Comparison of ENCODE assay signal across 8 mouse cellular contexts in the genomic region with DNA sequence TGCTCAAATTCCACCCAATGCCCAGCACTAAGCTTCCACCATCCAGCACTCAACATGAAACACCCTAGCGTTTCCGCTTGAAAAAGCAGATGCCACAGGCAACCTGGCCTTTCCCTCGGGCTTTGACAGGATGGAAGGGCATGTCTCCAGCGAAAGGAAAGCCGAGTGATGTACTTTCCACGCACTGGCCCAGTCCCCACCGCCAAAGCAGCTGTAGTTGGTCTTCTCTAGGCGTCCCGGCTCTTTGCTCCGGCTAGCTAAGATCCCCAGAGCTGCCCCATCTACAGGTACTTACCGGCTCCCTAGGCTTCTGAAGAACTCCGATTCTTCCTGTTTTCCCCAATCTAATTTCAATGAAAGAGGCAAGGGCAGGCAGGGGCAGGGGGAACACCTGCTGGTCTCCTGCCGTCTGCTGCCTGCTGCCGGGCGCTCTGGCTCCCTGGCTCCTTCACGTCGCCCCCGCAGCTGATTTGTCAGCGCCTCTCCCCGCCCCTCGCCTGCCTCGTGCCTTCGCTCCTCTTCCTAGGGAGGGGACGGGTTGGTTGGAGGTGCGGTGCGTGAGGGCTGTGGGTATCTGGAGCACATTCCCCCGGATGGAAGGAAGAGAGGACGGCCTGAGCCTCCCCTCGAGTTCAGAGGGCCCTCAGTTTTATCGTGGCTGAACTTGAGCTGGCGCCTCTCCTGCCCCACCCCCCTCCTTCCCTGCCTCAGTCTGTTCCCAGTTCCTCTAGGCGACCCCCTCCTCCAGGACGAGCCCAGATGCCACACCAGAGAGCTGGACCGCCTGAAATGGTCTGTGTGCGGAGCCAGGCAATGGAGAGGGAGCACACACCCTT. TPM values are rescaled to one million over a fixed set of nuclear protein-coding genes. Genes with fewer than 3 reads are reported as not detected.
DNase-seq lines count a peak whose midpoint lies in the region; ATAC-seq and TF ChIP-seq lines count a peak whose summit lies in the region.

No protein-coding gene starts in this region.

- DNase-seq in gastrocnemius, postnatal 14 days, result peak; percentile 23
- no peak for DNase-seq in gastrocnemius, adult 18-20 months (ENCODE audit: low spot score)
- peak; percentile 70 for DNase-seq in cerebellum, adult 9-10 months
- DNase-seq in forebrain, postnatal 0 days, result peak; percentile 85
- peak; percentile 18 for DNase-seq in kidney, adult 18-20 months
- peak; percentile 82 to 88 for DNase-seq in left cerebral cortex, postnatal 36 days (ENCODE audit: low spot score in 2 of 2)
- DNase-seq in midbrain, embryonic 11.5 days (ENCODE audit: low spot score, missing footprints), result peak; percentile 96
- DNase-seq in spleen, postnatal 4 days (ENCODE audit: low spot score in 2 of 2), result peak; percentile 82 to 89

- intact Hi-C loops in gastrocnemius, postnatal 14 days (cut with DNase I; ENCODE audit: low total_unique reads), result no loop called here
- intact Hi-C loops in left cerebral cortex, postnatal 36 days (cut with DNase I), result loop anchor here (5.0 kb wide), 1 partner anchor 141 kb away; no protein-coding TSS in a partner anchor

- peak overlapping the region; percentile 83 for H3K9ac ChIP-seq in forebrain, postnatal 0 days
- peak overlapping the region; percentile 70 for H3K9ac ChIP-seq in midbrain, embryonic 11.5 days (ENCODE audit: low read length)

- H3K27ac ChIP-seq in forebrain, postnatal 0 days (ENCODE audit: low read depth, low read length), result peak overlapping the region; percentile 94
- peak overlapping the region; percentile 54 for H3K27ac ChIP-seq in midbrain, embryonic 11.5 days (ENCODE audit: low read depth, low read length)

- TF ChIP-seq CTCF in forebrain, postnatal 0 days (IDR thresholded peaks at IDR 0.05; ENCODE audit: low read depth), result no peak; the same call in 1 of the 2 replicates

- H3K36me3 ChIP-seq in forebrain, postnatal 0 days (ENCODE audit: insufficient read depth), result no peaks in the 10 kb centered on the region
- H3K36me3 ChIP-seq in midbrain, embryonic 11.5 days (ENCODE audit: control insufficient read depth, insufficient read depth, low read length), result no peaks in the 10 kb centered on the region

- H3K9me3 ChIP-seq in forebrain, postnatal 0 days (ENCODE audit: low read length), result no peaks in the 10 kb centered on the region
- no peaks in the 10 kb centered on the region for H3K9me3 ChIP-seq in midbrain, embryonic 11.5 days (ENCODE audit: control insufficient read depth, low read length)

- ATAC-seq in forebrain, postnatal 0 days, result peak; percentile 92
- peak; percentile 92 for ATAC-seq in midbrain, embryonic 11.5 days (ENCODE audit: low FRiP score)

- whole genome bisulfite sequencing in forebrain, postnatal 0 days, result under 1% methylated on average over 35 of the region's 35 CpGs
- WGBS in midbrain, embryonic 11.5 days, result under 1% methylated on average over 34 of the region's 35 CpGs

- H3K4me3 ChIP-seq in forebrain, postnatal 0 days (ENCODE audit: low read depth, low read length), result peak overlapping the region; percentile 55
- H3K4me3 ChIP-seq in midbrain, embryonic 11.5 days (ENCODE audit: low read depth, low read length), result peak overlapping the region; percentile 43

- peaks cover 7% of the 10 kb centered on the region; the same call in 1 of the 2 replicates for H3K4me1 ChIP-seq in forebrain, postnatal 0 days (ENCODE audit: insufficient read depth)
- H3K4me1 ChIP-seq in midbrain, embryonic 11.5 days (ENCODE audit: control insufficient read depth, insufficient read depth, low read length), result no peaks in the 10 kb centered on the region

- H3K27me3 ChIP-seq in forebrain, postnatal 0 days (ENCODE audit: insufficient read depth, low read length), result no peaks in the 10 kb centered on the region
- H3K27me3 ChIP-seq in midbrain, embryonic 11.5 days (ENCODE audit: control insufficient read depth, insufficient read depth, low read length), result no peaks in the 10 kb centered on the region

- peak overlapping the region; percentile 95 for H3K4me2 ChIP-seq in forebrain, postnatal 0 days (ENCODE audit: low read depth)
- peak overlapping the region; percentile 86 for H3K4me2 ChIP-seq in midbrain, embryonic 11.5 days

RNA-seq across cellular contexts. Expression of a gene that starts 1.0 kb away (rescaled TPM):
- 1 to 10 TPM; 3.5 to 4.2 TPM for total RNA-seq in gastrocnemius, postnatal 14 days (2021)
- 1 to 10 TPM; 1.3 to 1.5 TPM for total RNA-seq in gastrocnemius, adult 18-20 months (2021)
- 244 and 300 TPM in 2 replicates for total RNA-seq in forebrain, postnatal 0 days (2014; rRNA removed)
- 409 and 490 TPM in 2 replicates for polyA plus RNA-seq in forebrain, postnatal 0 days (2015; fragmentation: Nextera tagmentation; extraction: Ambion mirVana)
- 100 to 1,000 TPM; 362 to 381 TPM for total RNA-seq in left cerebral cortex, postnatal 36 days (2021)
- 26.1 and 29.1 TPM in 2 replicates for polyA plus RNA-seq in midbrain, embryonic 11.5 days (2014; fragmentation: Nextera tagmentation; extraction: Ambion mirVana)

Comparison
In these comparisons a context has a peak if more than half of its experiments do, and no peak if none do; other contexts are left out.
1. RNA of a gene that starts 1.0 kb away (total RNA-seq): 362 to 381 TPM in left cerebral cortex, postnatal 36 days and 244 to 300 TPM in forebrain, postnatal 0 days; 3.5 to 4.2 TPM in gastrocnemius, postnatal 14 days and 1.3 to 1.5 TPM in gastrocnemius, adult 18-20 months; every median in the first group is over 10 times any median in the second.